ENCODE assay signal across 26 mouse cellular contexts in genomic region chr9:42721718-42722117, GRCm38 (mm10).
DNase-seq lines count a peak whose midpoint lies in the region; ATAC-seq and TF ChIP-seq lines count a peak whose summit lies in the region.
"Had no signal": no experiment of that assay in that cellular context is flagged by ENCODE, and none has a peak within 500 bp of the region (broad histone marks: within the 10 kb centered on the region; RNA-seq: fewer than 3 reads in every experiment).

No protein-coding gene starts in this region.

- no peak for ATAC-seq in kidney, postnatal 0 days (replicated peaks; ENCODE audit: low FRiP score, low read depth)
- ATAC-seq: activated CD4-positive, CD25-positive, alpha-beta regulatory T cell, adult 4 months; forebrain, embryonic 13.5 days; hindbrain, embryonic 16.5 days; midbrain, embryonic 16.5 days had no signal

- peaks cover 7% of the 10 kb centered on the region; the same call in 1 of the 2 replicates for H3K4me1 ChIP-seq in kidney, postnatal 0 days (replicated peaks; ENCODE audit: insufficient read depth, low read length)
- H3K4me1 ChIP-seq: heart, embryonic 15.5 days had no signal

- no peak overlapping the region for H3K4me2 ChIP-seq in kidney, postnatal 0 days (ENCODE audit: low read length)
- H3K4me2 ChIP-seq: forebrain, embryonic 13.5 days; heart, embryonic 15.5 days; limb, embryonic 13.5 days; liver, embryonic 11.5 days; lung, embryonic 15.5 days; midbrain, embryonic 11.5 days; neural tube, embryonic 12.5 days; stomach, embryonic 15.5 days had no signal

- no peak for TF ChIP-seq CTCF in kidney, postnatal 0 days (IDR thresholded peaks at IDR 0.05; ENCODE audit: low read depth)

- peak; percentile 24 for DNase-seq in adrenal gland, postnatal 10 days
- no peak for DNase-seq in adrenal gland, postnatal 25 days
- DNase-seq in cerebellum, postnatal 36 days = peak; percentile 3 to 7
- no peak for DNase-seq in cerebellum, adult 9-10 months
- DNase-seq in kidney, postnatal 0 days (ENCODE audit: low spot score) = no peak
- no peak for DNase-seq in kidney, postnatal 4 days
- DNase-seq in right cerebral cortex, postnatal 14 days = peak; percentile 36
- DNase-seq in right cerebral cortex, postnatal 25 days = no peak
- DNase-seq: adrenal gland, adult 8-10 months; cerebellum, adult 8-10 months; gastrocnemius, postnatal 25 days; heart, adult 11 months; layer of hippocampus, postnatal 36 days had no signal

- 56% methylated on average over 9 of the region's 9 CpGs for WGBS in kidney, postnatal 0 days

- H3K9ac ChIP-seq in kidney, postnatal 0 days (ENCODE audit: low read depth, low read length) = no peak overlapping the region
- H3K9ac ChIP-seq: forebrain, embryonic 13.5 days; heart, embryonic 15.5 days; limb, embryonic 13.5 days; lung, embryonic 15.5 days; neural tube, embryonic 12.5 days; stomach, embryonic 15.5 days had no signal

- H3K4me3 ChIP-seq in kidney, postnatal 0 days (replicated peaks; ENCODE audit: low read depth, low read length) = no peak overlapping the region
- H3K4me3 ChIP-seq: forebrain, embryonic 13.5 days; heart, embryonic 10.5 days; heart, embryonic 15.5 days; limb, embryonic 13.5 days; lung, embryonic 15.5 days; myocyte; neural tube, embryonic 12.5 days; stomach, embryonic 15.5 days had no signal

- H3K36me3 ChIP-seq in kidney, postnatal 0 days (ENCODE audit: insufficient read depth, low read length) = no peaks in the 10 kb centered on the region
- H3K36me3 ChIP-seq: heart, embryonic 10.5 days; heart, embryonic 15.5 days; limb, embryonic 13.5 days; lung, embryonic 15.5 days; neural tube, embryonic 12.5 days; stomach, embryonic 15.5 days had no signal

- H3K27me3 ChIP-seq in kidney, postnatal 0 days (ENCODE audit: insufficient read depth, low read length) = no peaks in the 10 kb centered on the region
- H3K27me3 ChIP-seq: forebrain, embryonic 13.5 days; heart, embryonic 15.5 days; limb, embryonic 13.5 days; lung, embryonic 15.5 days; neural tube, embryonic 12.5 days; stomach, embryonic 15.5 days had no signal

- peak overlapping the region; percentile 74 for H3K27ac ChIP-seq in kidney, postnatal 0 days
- H3K27ac ChIP-seq: forebrain, embryonic 13.5 days; heart, embryonic 10.5 days; heart, embryonic 15.5 days; limb, embryonic 13.5 days; lung, embryonic 15.5 days; neural tube, embryonic 12.5 days; stomach, embryonic 15.5 days had no signal

- no peaks in the 10 kb centered on the region for H3K9me3 ChIP-seq in kidney, postnatal 0 days (replicated peaks; ENCODE audit: low read length)
- H3K9me3 ChIP-seq: forebrain, embryonic 13.5 days; heart, embryonic 10.5 days; heart, embryonic 15.5 days; limb, embryonic 13.5 days; lung, embryonic 15.5 days; neural tube, embryonic 12.5 days; stomach, embryonic 15.5 days had no signal

Comparison
In these comparisons a context has a peak if more than half of its experiments do, and no peak if none do; other contexts are left out.
1. DNase-seq: peak in adrenal gland, postnatal 10 days (single experiment), cerebellum, postnatal 36 days (2 of 2) and right cerebral cortex, postnatal 14 days (single experiment); none in adrenal gland, postnatal 25 days (single experiment), cerebellum, adult 9-10 months (single experiment), kidney, postnatal 0 days (single experiment), kidney, postnatal 4 days (0 of 2) and right cerebral cortex, postnatal 25 days (single experiment).